8 mouse cellular contexts compared by ENCODE assay signal in genomic region chr2:30414681-30415080, GRCm38 (mm10). TPM values are rescaled to one million over a fixed set of nuclear protein-coding genes. Genes with fewer than 3 reads are reported as not detected.
DNase-seq lines count a peak whose midpoint lies in the region; ATAC-seq and TF ChIP-seq lines count a peak whose summit lies in the region.

No protein-coding gene starts in this region.

- peak overlapping the region; percentile 92 for H3K4me2 ChIP-seq in lung, embryonic 14.5 days
- H3K4me2 ChIP-seq in neural tube, embryonic 15.5 days = peak overlapping the region; percentile 62

- intact Hi-C loops in left cerebral cortex, postnatal 10 days (cut with DNase I) = no loop called here

- WGBS in lung, embryonic 14.5 days = 50% methylated on average over 5 of the region's 5 CpGs
- 52% methylated on average over 5 of the region's 5 CpGs for WGBS in limb, embryonic 10.5 days
- 41% methylated on average over 5 of the region's 5 CpGs for WGBS in neural tube, embryonic 15.5 days

- ATAC-seq in lung, embryonic 14.5 days (ENCODE audit: insufficient read depth) = 0 out of 2 replicates have a peak, but pooled peaks have one; percentile 4
- ATAC-seq in neural tube, embryonic 15.5 days (ENCODE audit: low FRiP score) = no peak; the same call in 1 of the 2 replicates

- no peak for TF ChIP-seq CTCF in lung, embryonic 14.5 days (IDR thresholded peaks at IDR 0.05; ENCODE audit: low read depth)
- TF ChIP-seq CTCF in embryonic fibroblast, embryonic 13.5 days (IDR thresholded peaks at IDR 0.05; ENCODE audit: borderline replicate concordance, insufficient read depth, low read length) = no peak

- H3K36me3 ChIP-seq in lung, embryonic 14.5 days (ENCODE audit: insufficient read depth) = 0 out of 2 replicates have a peak, but pooled peaks cover 4% of the 10 kb centered on the region
- H3K36me3 ChIP-seq in limb, embryonic 10.5 days = peaks cover 8% of the 10 kb centered on the region
- H3K36me3 ChIP-seq in neural tube, embryonic 15.5 days = peaks cover 29% of the 10 kb centered on the region

- no peak for DNase-seq in lung, embryonic 14.5 days
- DNase-seq in lung, postnatal 36 days = no peak
- no peak for DNase-seq in limb, embryonic 10.5 days (ENCODE audit: low spot score)
- no peak for DNase-seq in frontal cortex, postnatal 25 days (ENCODE audit: low spot score in 2 of 2)
- DNase-seq in left cerebral cortex, postnatal 10 days (ENCODE audit: extremely low spot score in 1 of 2, low spot score in 2 of 2) = no peak
- no peak for DNase-seq in layer of hippocampus, adult 9-11 months

- H3K9me3 ChIP-seq in lung, embryonic 14.5 days (ENCODE audit: low read depth, low read length) = no peaks in the 10 kb centered on the region
- no peaks in the 10 kb centered on the region for H3K9me3 ChIP-seq in limb, embryonic 10.5 days (replicated peaks)
- no peaks in the 10 kb centered on the region for H3K9me3 ChIP-seq in neural tube, embryonic 15.5 days (replicated peaks)

- TF ChIP-seq POLR2A in embryonic fibroblast, embryonic 13.5 days (IDR thresholded peaks at IDR 0.05; ENCODE audit: low read depth, low read length) = no peak

- peak overlapping the region; percentile 93 for H3K4me3 ChIP-seq in lung, embryonic 14.5 days (ENCODE audit: low read depth, low read length)
- peak overlapping the region; percentile 71 for H3K4me3 ChIP-seq in embryonic fibroblast, embryonic 13.5 days (ENCODE audit: insufficient read depth, low read length)
- peak overlapping the region; percentile 83 for H3K4me3 ChIP-seq in limb, embryonic 10.5 days
- H3K4me3 ChIP-seq in neural tube, embryonic 15.5 days (replicated peaks) = peak overlapping the region; percentile 91

- H3K4me1 ChIP-seq in lung, embryonic 14.5 days (ENCODE audit: insufficient read depth) = peaks cover 13% of the 10 kb centered on the region; the same call in 1 of the 2 replicates
- H3K4me1 ChIP-seq in embryonic fibroblast, embryonic 13.5 days (ENCODE audit: control insufficient read depth, insufficient read depth, low read length) = peaks cover 14% of the 10 kb centered on the region
- peaks cover 40% of the 10 kb centered on the region for H3K4me1 ChIP-seq in limb, embryonic 10.5 days
- H3K4me1 ChIP-seq in neural tube, embryonic 15.5 days = peaks cover 58% of the 10 kb centered on the region

- no peak overlapping the region for H3K27ac ChIP-seq in lung, embryonic 14.5 days (ENCODE audit: low read depth)
- H3K27ac ChIP-seq in embryonic fibroblast, embryonic 13.5 days (ENCODE audit: insufficient read depth, low read length) = no peak overlapping the region
- peak overlapping the region; percentile 98; the same call in 1 of the 2 replicates for H3K27ac ChIP-seq in limb, embryonic 10.5 days
- H3K27ac ChIP-seq in neural tube, embryonic 15.5 days (replicated peaks) = peak overlapping the region; percentile 98

- no peaks in the 10 kb centered on the region for H3K27me3 ChIP-seq in lung, embryonic 14.5 days (ENCODE audit: insufficient read depth, low read length)
- H3K27me3 ChIP-seq in limb, embryonic 10.5 days (ENCODE audit: low read depth, poor library complexity, severe bottlenecking) = peaks cover 16% of the 10 kb centered on the region
- no peaks in the 10 kb centered on the region for H3K27me3 ChIP-seq in neural tube, embryonic 15.5 days (replicated peaks)

- peak overlapping the region; percentile 91 for H3K9ac ChIP-seq in lung, embryonic 14.5 days
- peak overlapping the region; percentile 88 for H3K9ac ChIP-seq in neural tube, embryonic 15.5 days (replicated peaks)

RNA-seq across cellular contexts. Expression of gene Crat, which starts 0.9 kb away (rescaled TPM):
- 28.0 and 30.3 TPM in 2 replicates for polyA plus RNA-seq in lung, embryonic 14.5 days (2014; fragmentation: Nextera tagmentation; extraction: Ambion mirVana)
- polyA plus RNA-seq in embryonic fibroblast, embryonic 13.5 days (2011; ENCODE audit: insufficient read length, low read depth, missing spikeins) = 22.3 and 29.1 TPM in 2 replicates
- 21.9 and 22.9 TPM in 2 replicates for polyA plus RNA-seq in limb, embryonic 10.5 days (2016; fragmentation: Nextera tagmentation; extraction: Ambion mirVana)
- 21.3 and 26.8 TPM in 2 replicates for polyA plus RNA-seq in neural tube, embryonic 15.5 days (2015; fragmentation: Nextera tagmentation; extraction: Ambion mirVana)
- total RNA-seq in left cerebral cortex, postnatal 10 days (2021) = 10 to 100 TPM; 39.7 to 40.3 TPM

RNA-seq across cellular contexts. Expression of gene Ptpa, which starts 1.2 kb away (rescaled TPM):
- 85.7 and 95.5 TPM in 2 replicates for polyA plus RNA-seq in lung, embryonic 14.5 days (2014; fragmentation: Nextera tagmentation; extraction: Ambion mirVana)
- 126 and 137 TPM in 2 replicates for polyA plus RNA-seq in embryonic fibroblast, embryonic 13.5 days (2011; ENCODE audit: insufficient read length, low read depth, missing spikeins)
- 172 and 177 TPM in 2 replicates for polyA plus RNA-seq in limb, embryonic 10.5 days (2016; fragmentation: Nextera tagmentation; extraction: Ambion mirVana)
- polyA plus RNA-seq in neural tube, embryonic 15.5 days (2015; fragmentation: Nextera tagmentation; extraction: Ambion mirVana) = 138 and 145 TPM in 2 replicates
- 100 to 1,000 TPM; 144 to 145 TPM for total RNA-seq in left cerebral cortex, postnatal 10 days (2021)

RNA-seq across cellular contexts. Expression of gene Dolpp1, which starts 22.6 kb away (rescaled TPM):
- 32.6 and 34.2 TPM in 2 replicates for polyA plus RNA-seq in lung, embryonic 14.5 days (2014; fragmentation: Nextera tagmentation; extraction: Ambion mirVana)
- 26.6 and 33.8 TPM in 2 replicates for polyA plus RNA-seq in embryonic fibroblast, embryonic 13.5 days (2011; ENCODE audit: insufficient read length, low read depth, missing spikeins)
- 37.6 and 45.4 TPM in 2 replicates for polyA plus RNA-seq in limb, embryonic 10.5 days (2016; fragmentation: Nextera tagmentation; extraction: Ambion mirVana)
- polyA plus RNA-seq in neural tube, embryonic 15.5 days (2015; fragmentation: Nextera tagmentation; extraction: Ambion mirVana) = 59.0 and 63.2 TPM in 2 replicates
- 10 to 100 TPM; 35.6 to 36.4 TPM for total RNA-seq in left cerebral cortex, postnatal 10 days (2021)

RNA-seq across cellular contexts. Expression of gene Miga2, which starts 50.6 kb away (rescaled TPM):
- 19.9 and 24.5 TPM in 2 replicates for polyA plus RNA-seq in lung, embryonic 14.5 days (2014; fragmentation: Nextera tagmentation; extraction: Ambion mirVana)
- polyA plus RNA-seq in embryonic fibroblast, embryonic 13.5 days (2011; ENCODE audit: insufficient read length, low read depth, missing spikeins) = 15.9 and 16.4 TPM in 2 replicates
- polyA plus RNA-seq in limb, embryonic 10.5 days (2016; fragmentation: Nextera tagmentation; extraction: Ambion mirVana) = 30.8 and 33.3 TPM in 2 replicates
- 32.7 and 35.8 TPM in 2 replicates for polyA plus RNA-seq in neural tube, embryonic 15.5 days (2015; fragmentation: Nextera tagmentation; extraction: Ambion mirVana)
- total RNA-seq in left cerebral cortex, postnatal 10 days (2021) = 100 to 1,000 TPM in 1 of 2 experiments, 10 to 100 TPM in 1; 95.4 to 108 TPM

RNA-seq across cellular contexts. Expression of gene Sh3glb2, which starts 55.5 kb away (rescaled TPM):
- 57.5 and 59.9 TPM in 2 replicates for polyA plus RNA-seq in lung, embryonic 14.5 days (2014; fragmentation: Nextera tagmentation; extraction: Ambion mirVana)
- 38.8 and 39.7 TPM in 2 replicates for polyA plus RNA-seq in embryonic fibroblast, embryonic 13.5 days (2011; ENCODE audit: insufficient read length, low read depth, missing spikeins)
- polyA plus RNA-seq in limb, embryonic 10.5 days (2016; fragmentation: Nextera tagmentation; extraction: Ambion mirVana) = 76.5 and 90.3 TPM in 2 replicates
- polyA plus RNA-seq in neural tube, embryonic 15.5 days (2015; fragmentation: Nextera tagmentation; extraction: Ambion mirVana) = 174 and 200 TPM in 2 replicates
- 100 to 1,000 TPM; 219 to 230 TPM for total RNA-seq in left cerebral cortex, postnatal 10 days (2021)

Comparison
In these comparisons a context has a peak if more than half of its experiments do, and no peak if none do; other contexts are left out.
1. H3K27ac ChIP-seq: peak in limb, embryonic 10.5 days (single experiment) and neural tube, embryonic 15.5 days (single experiment); none in lung, embryonic 14.5 days (single experiment) and embryonic fibroblast, embryonic 13.5 days (single experiment).
2. Peak in every context shown above with its lines, with median percentiles within 50 percentile points of each other: H3K4me3 ChIP-seq.